Mouse (Mus musculus) kidney, adult 18-20 months (tissue): Measurements from ENCODE around the gene Gm47995.
A peak's percentile ranks its signal among the peaks of the same experiment; 100 is the strongest.
"Not testable (repeated sequence)": the region's sequence is repeated elsewhere in the genome, so short reads cannot be mapped to it uniquely, and the experiment has no call there.

Source experiments
- DNase-seq: peaks from one replicate; pipeline ENCODE4 v3.0.0; 2021

The Gm47995 gene

DNA sequence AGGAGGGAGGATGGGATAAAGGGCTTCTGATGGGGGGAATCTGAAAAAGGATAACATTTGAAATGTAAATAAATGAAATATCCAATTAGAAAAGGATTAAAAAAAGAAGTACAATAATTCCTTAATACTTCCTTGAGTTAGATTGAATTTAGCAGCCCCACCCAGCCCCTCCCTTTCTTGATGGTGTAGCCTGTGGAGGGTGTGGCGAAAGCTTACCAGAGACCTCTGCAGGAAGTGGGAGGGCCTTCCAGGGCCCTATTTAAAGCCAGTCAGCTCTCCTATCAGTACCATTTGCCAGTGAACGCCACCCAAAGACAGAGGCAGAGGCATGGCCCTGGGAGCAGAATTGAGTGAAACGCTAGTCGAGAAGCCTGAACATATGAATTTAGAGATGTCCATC, at the start of gene Gm47995:
Gene Gm47995, plus strand, starts transcription at position 329 of the 400 bp plus-strand sequence.
- DNase-seq = not testable (repeated sequence)

GRCm38 (mm10) chr1:151150211-151150610, 48.0 kb upstream of the Gm47995 start:
- no peak for DNase-seq

GRCm38 (mm10) chr1:151151089-151151488, 47.2 kb upstream of the Gm47995 start:
- no peak for DNase-seq

- peak; percentile 50 for DNase-seq
Observed at GRCm38 (mm10) chr1:151153056-151153652, 45.1 kb upstream of the Gm47995 start.

DNA sequence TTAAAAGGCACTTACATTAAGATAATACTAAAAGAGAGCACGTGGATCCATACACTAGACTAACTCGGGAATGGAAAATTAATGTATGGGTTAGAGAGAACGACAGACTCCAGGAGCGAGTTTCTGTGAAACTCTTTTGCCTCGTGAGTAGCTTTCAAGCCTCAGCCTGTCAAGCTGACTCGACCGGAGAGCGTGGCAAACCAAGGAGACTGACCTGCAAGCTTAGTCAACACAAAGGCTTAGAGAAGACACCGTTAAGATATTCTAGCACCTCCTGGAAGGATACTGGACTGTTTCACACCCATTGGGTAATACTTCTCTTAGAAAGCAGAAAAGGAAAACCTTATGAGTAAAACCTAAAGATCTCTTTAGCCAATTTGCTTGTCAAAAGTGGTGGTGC, 44.1 kb upstream of the Gm47995 start:
- DNase-seq = not testable (repeated sequence)

- DNase-seq = no peak
Observed at GRCm38 (mm10) chr1:151156129-151156528, 42.1 kb upstream of the Gm47995 start.

DNA sequence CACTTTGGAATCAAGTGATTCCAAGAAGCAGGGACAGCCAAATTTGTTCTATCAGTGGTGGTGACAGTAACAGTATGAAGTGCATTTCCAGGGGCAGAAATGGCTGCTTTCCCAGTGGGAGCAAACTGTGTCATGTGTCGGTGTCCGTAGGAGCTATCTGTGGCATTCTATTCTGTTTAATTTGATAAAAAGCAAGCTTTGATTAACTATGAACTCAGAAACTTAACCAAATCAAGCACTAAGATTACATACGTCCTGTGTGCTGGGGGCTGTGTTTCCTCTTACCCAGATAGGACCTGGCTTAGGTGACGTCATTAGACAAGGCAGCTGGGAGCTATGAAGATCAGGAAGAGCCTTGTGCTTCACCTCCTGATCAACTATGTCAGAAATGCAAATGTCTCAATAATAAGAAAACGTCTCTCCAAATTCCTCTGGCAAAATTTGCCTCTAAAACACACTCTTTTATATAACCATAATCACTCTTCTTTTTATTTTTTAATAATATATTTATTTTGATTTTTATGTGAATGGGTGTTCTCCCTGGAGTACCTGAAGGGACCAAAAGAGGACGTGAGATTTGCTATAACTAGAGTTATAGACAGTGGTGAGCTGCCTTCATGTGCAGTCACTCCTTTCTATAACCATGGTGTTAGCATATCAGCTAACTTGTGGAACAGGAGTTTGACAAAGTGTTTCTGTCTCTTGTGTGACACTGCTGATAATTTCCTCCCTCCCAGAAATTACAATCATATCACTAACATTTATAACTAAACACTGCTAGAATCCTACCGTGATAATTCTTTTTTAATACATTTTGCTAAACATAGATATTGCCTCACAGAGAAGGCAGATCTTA, 41.2 kb upstream of the Gm47995 start:
- no peak for DNase-seq

- DNase-seq = peak; percentile 75
Observed at GRCm38 (mm10) chr1:151157963-151158856, 40.0 kb upstream of the Gm47995 start.

GRCm38 (mm10) chr1:151158857-151159510, 39.3 kb upstream of the Gm47995 start:
- DNase-seq = no peak

DNA sequence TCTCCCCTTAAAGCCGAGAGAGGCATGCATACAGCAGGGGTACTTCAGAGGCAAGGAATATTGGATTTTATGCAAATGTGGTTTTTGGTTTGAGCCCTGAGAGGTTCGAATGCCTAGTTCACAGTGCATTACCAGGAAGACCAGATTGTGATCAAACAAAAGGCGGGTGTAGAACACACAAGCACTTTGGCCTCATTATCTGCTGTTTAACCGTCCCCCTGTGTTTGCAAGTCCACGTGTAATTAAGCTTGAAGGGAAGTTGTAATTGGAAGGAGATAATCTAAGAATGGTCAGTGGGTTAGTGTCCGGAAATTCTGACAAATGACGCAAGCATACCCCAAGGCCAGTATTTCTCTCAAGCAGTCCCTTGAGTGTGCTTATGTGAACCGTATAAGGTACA, 32.2 kb upstream of the Gm47995 start:
- no peak for DNase-seq

- no peak for DNase-seq
Observed at GRCm38 (mm10) chr1:151167297-151168047, 30.8 kb upstream of the Gm47995 start.

DNA sequence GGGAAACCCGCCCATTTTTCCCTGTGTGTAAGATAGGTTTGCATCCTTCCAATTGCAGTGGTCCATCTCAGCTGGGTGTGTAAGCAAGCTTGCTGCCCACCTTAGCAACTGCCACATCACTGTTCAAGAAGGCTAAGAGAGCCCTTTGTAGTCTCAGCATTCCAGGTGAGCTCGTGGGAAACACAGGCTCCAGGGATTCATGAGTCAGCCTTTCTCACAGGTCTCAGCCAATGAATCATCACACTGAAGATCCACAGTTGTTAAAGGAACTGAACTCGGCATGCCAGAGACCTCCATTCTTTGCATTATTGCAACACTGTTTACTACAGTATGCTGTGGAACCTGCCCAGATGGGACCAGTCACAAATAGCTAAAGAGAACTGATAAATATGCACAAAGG, 29.6 kb upstream of the Gm47995 start:
- no peak for DNase-seq

GRCm38 (mm10) chr1:151171572-151172461, 26.4 kb upstream of the Gm47995 start:
- DNase-seq = no peak

DNA sequence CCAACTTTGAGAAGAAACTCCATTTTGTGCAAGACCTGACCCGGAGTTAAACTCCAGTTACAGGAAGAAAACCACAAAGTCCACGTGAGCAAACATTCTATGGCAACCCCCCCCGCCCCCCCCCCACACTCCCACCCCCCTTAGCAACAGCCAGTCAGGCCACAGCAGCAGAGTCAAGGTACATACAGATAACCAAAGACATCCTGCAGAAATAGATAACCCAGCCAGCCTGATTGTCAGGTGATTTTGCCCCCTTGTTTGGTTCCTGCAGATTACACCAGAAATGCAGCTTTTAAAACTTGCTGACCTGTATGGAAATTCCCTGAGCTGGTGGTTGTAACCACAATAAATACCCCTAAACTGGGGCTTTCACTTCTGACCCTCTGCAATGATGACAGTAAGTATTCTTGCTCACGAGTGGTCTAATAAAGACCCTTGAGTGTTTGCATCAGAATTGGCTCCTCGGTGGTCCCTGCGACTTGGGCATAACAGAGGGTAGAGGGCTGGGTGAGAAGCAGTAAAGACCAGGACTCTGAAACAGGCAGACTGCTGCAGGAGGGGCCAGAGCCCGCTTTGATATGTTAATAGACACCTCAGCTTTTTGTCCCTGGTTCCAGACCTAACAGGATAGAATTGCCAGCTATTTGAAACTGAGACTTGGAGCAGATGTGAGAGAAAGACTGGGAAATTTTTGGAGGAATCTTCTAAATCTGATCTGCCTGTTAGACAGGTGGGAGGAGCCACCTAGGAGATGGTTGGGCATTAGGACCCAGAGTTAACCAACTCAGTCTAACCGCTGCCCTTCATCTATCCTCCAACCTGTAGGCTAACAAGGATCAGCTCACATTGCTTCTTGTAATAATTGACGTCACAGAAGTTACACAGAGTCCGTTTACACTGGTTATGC, 21.0 kb upstream of the Gm47995 start:
- DNase-seq = no peak

DNA sequence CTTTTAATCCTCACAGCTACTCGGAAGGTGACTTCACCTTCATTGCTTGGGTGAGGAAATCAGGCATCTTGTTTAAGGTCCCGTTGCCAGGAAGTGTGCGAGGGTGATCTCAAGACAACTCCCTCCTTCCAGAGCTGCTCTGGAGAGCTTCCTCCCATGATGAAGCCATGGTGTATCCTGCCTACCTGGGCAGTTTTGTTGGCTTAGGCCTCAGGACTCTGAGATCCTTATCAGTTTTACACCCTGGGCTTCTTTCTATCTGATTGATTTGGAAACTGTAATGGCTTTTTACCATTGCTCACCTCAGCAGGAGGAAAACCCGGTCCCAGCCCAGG, 20.3 kb upstream of the Gm47995 start:
- DNase-seq = peak; percentile 59

- no peak for DNase-seq
Observed at GRCm38 (mm10) chr1:151178505-151179083, 19.7 kb upstream of the Gm47995 start.

DNA sequence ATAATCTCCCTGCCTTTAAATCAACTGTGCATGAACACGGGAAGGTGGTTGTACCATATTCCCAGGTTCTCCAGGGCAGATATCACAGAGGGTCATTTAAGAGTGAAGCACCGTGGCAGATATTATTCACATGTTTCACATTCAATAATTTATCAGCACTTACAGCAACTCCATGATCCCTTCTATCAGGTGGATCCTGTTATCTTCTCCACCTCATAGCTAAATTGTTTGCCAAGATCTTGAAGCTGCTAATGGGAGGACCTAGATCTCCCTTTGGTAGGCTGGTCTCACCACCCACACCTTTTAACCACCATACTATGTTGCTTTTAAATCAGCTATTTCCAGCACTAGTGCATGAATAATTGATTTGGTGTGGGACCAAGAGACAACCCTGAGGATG, 18.1 kb upstream of the Gm47995 start:
- no peak for DNase-seq

GRCm38 (mm10) chr1:151182266-151182665, 16.0 kb upstream of the Gm47995 start, which contains the start of gene Gm47985:
Gene Gm47985, plus strand, starts transcription at chr1:151182537.
- not testable (repeated sequence) for DNase-seq

DNA sequence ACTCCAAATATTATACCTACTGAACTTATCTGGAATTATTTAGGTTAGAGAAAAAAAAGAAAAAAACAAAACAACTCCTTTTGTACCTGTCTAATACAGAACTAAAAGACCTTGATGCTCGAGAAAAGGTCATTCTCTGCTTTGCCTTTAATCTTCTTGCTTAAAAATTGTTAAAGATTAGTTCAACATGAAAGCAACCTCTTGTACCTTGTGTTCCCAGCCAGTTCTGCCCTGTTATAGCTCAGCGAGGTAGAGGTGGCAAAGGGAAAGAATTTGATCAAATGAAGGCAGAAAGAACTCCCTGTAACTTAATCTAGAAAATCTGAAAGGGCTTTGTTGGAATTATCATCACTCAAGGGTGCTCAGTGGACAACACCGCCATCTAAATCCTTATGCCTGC, 12.1 kb upstream of the Gm47995 start:
- not testable (repeated sequence) for DNase-seq
